Mouse (Mus musculus) midbrain, embryonic 15.5 days (tissue): ENCODE results near the gene Fdxr. TPM values are rescaled to one million over a fixed set of nuclear protein-coding genes. Genes with fewer than 3 reads are reported as not detected.

Experiments
- ATAC-seq: fragments of 200-750 bp; cut with Nextera tagmentation; replicated peaks from 2 replicates; pipeline ENCODE4 v1.8.0; 2017; ENCODE audit warnings: moderate TSS enrichment
- H3K27ac ChIP-seq: fragments of 300-500 bp; sonication (generic); 2 replicates; pipeline ENCODE4 v1.5.1; 2015; ENCODE audit warnings: mild to moderate bottlenecking, inconsistent platforms
- H3K27me3 ChIP-seq: fragments of 300-500 bp; sonication (generic); replicated peaks from 2 replicates; pipeline ENCODE4 v1.6.1; 2015; ENCODE audit warnings: inconsistent platforms
- H3K36me3 ChIP-seq: fragments of 300-500 bp; sonication (generic); replicated peaks from 2 replicates; pipeline ENCODE4 v1.6.1; 2015; ENCODE audit warnings: inconsistent platforms
- H3K4me1 ChIP-seq: fragments of 300-500 bp; sonication (generic); 2 replicates; pipeline ENCODE4 v1.6.1; 2015; ENCODE audit warnings: inconsistent platforms
- H3K4me2 ChIP-seq: fragments of 300-500 bp; sonication (generic); 2 replicates; pipeline ENCODE4 v1.6.1; 2015; ENCODE audit warnings: inconsistent platforms, mild to moderate bottlenecking, moderate library complexity
- H3K4me3 ChIP-seq: fragments of 300-500 bp; sonication (generic); 2 replicates; pipeline ENCODE4 v1.5.1; 2015; ENCODE audit warnings: mild to moderate bottlenecking, inconsistent platforms
- H3K9ac ChIP-seq: fragments of 300-500 bp; sonication (generic); 2 replicates; pipeline ENCODE4 v1.6.1; 2015; ENCODE audit warnings: mild to moderate bottlenecking, inconsistent platforms
- H3K9me3 ChIP-seq: fragments of 300-500 bp; sonication (generic); 2 replicates; pipeline ENCODE4 v1.6.1; 2016; ENCODE audit warnings: inconsistent platforms
- WGBS: fragments of 180-500 bp; shearing (Covaris S2); methylation state at CpG from one replicate; pipeline ENCODE4 v1.1.7; 2015; ENCODE audit warnings: mixed read lengths; 5-methylcytosine and 5-hydroxymethylcytosine counted together
- polyA plus RNA-seq: library from polyadenylated mRNA; unstranded; fragments of >200 nt; fragmentation: Nextera tagmentation; extraction: Ambion mirVana; gene quantifications from 2 replicates; pipeline ENCODE4 v1.2.1, GENCODE M21; 2015

The Fdxr gene
- polyA plus RNA-seq, 1 experiment from 2014 or later: 22.1 TPM

GRCm38 (mm10) chr11:115264862-115265668 is 11.8 kb downstream of the Fdxr start:
- ATAC-seq: no peak

GRCm38 (mm10) chr11:115264136-115264861 is 12.6 kb downstream of the Fdxr start:
- no peak overlapping the region for H3K9ac ChIP-seq
- 0 out of 2 replicates have a peak, but pooled peaks cover 5% of the 10 kb centered on the region for H3K36me3 ChIP-seq
- H3K4me2 ChIP-seq: no peak overlapping the region
- 66% methylated on average over 7 of the region's 7 CpGs for WGBS
- no peak for ATAC-seq
- no peak overlapping the region for H3K27ac ChIP-seq
- peaks cover 25% of the 10 kb centered on the region for H3K4me1 ChIP-seq
- H3K4me3 ChIP-seq: no peak overlapping the region
- peaks cover 89% of the 10 kb centered on the region for H3K27me3 ChIP-seq
- H3K9me3 ChIP-seq: no peaks in the 10 kb centered on the region

More at GRCm38 (mm10) chr11:115264862-115265668, 11.8 kb downstream of the Fdxr start:
- Histone ChIP-seq H3K4me2 (peak overlapping the region; percentile 58), H3K36me3 (0 out of 2 replicates have a peak, but pooled peaks cover 7% of the 10 kb centered on the region), H3K4me1 (peaks cover 25% of the 10 kb centered on the region), H3K9ac (no peak overlapping the region), H3K4me3 (peak overlapping the region; percentile 18; the same call in 1 of the 2 replicates), H3K27ac (no peak overlapping the region), H3K9me3 (no peaks in the 10 kb centered on the region), H3K27me3 (peaks cover 82% of the 10 kb centered on the region)
- WGBS: 6% methylated on average over 39 of the region's 39 CpGs

GRCm38 (mm10) chr11:115262954-115263353 is 13.9 kb downstream of the Fdxr start:
- H3K9me3 ChIP-seq: no peaks in the 10 kb centered on the region
- H3K4me2 ChIP-seq: no peak overlapping the region
- no peak overlapping the region for H3K9ac ChIP-seq
- ATAC-seq: no peak
- H3K27ac ChIP-seq: no peak overlapping the region
- no peak overlapping the region for H3K4me3 ChIP-seq
- 79% methylated on average over 11 of the region's 11 CpGs for WGBS
- H3K4me1 ChIP-seq: peaks cover 28% of the 10 kb centered on the region
- no peaks in the 10 kb centered on the region for H3K36me3 ChIP-seq
- peaks cover 90% of the 10 kb centered on the region for H3K27me3 ChIP-seq

- no peaks in the 10 kb centered on the region for H3K36me3 ChIP-seq
- peaks cover 4% of the 10 kb centered on the region; the same call in 1 of the 2 replicates for H3K4me1 ChIP-seq
- H3K9me3 ChIP-seq: no peaks in the 10 kb centered on the region
- peaks cover 76% of the 10 kb centered on the region for H3K27me3 ChIP-seq
- no peak overlapping the region for H3K4me3 ChIP-seq
- H3K9ac ChIP-seq: no peak overlapping the region
- WGBS: 80% methylated on average over 4 of the region's 4 CpGs
- H3K4me2 ChIP-seq: no peak overlapping the region
- ATAC-seq: no peak
- H3K27ac ChIP-seq: no peak overlapping the region
These were observed 17.7 kb downstream of the Fdxr start for GRCm38 (mm10) chr11:115259134-115259533.

- Histone ChIP-seq H3K27ac (no peak overlapping the region), H3K9ac (no peak overlapping the region), H3K9me3 (no peaks in the 10 kb centered on the region), H3K4me1 (peaks cover 4% of the 10 kb centered on the region; the same call in 1 of the 2 replicates), H3K4me2 (peak overlapping the region; percentile 39), H3K36me3 (no peaks in the 10 kb centered on the region), H3K27me3 (peaks cover 70% of the 10 kb centered on the region), H3K4me3 (peak overlapping the region; percentile 26)
- no peak for ATAC-seq
- 15% methylated on average over 58 of the region's 59 CpGs for WGBS
These were observed 18.9 kb downstream of the Fdxr start for GRCm38 (mm10) chr11:115257775-115258510.

GRCm38 (mm10) chr11:115251258-115251657 is 25.6 kb downstream of the Fdxr start:
- H3K4me3 ChIP-seq: no peak overlapping the region
- H3K4me1 ChIP-seq: peaks cover 31% of the 10 kb centered on the region
- H3K9ac ChIP-seq: no peak overlapping the region
- WGBS: 60% methylated on average over 3 of the region's 3 CpGs
- H3K27ac ChIP-seq: no peak overlapping the region
- H3K4me2 ChIP-seq: no peak overlapping the region
- H3K36me3 ChIP-seq: no peaks in the 10 kb centered on the region
- ATAC-seq: no peak
- peaks cover 47% of the 10 kb centered on the region for H3K27me3 ChIP-seq
- no peaks in the 10 kb centered on the region for H3K9me3 ChIP-seq

- Histone ChIP-seq H3K4me2 (peak overlapping the region; percentile 97), H3K27ac (no peak overlapping the region), H3K9ac (peak overlapping the region; percentile 48), H3K27me3 (peaks cover 43% of the 10 kb centered on the region), H3K36me3 (no peaks in the 10 kb centered on the region), H3K9me3 (no peaks in the 10 kb centered on the region), H3K4me3 (peak overlapping the region; percentile 50), H3K4me1 (peaks cover 32% of the 10 kb centered on the region)
- ATAC-seq: no peak
- under 1% methylated on average over 36 of the region's 36 CpGs for WGBS
These were observed 26.3 kb downstream of the Fdxr start for GRCm38 (mm10) chr11:115250405-115251090.

GRCm38 (mm10) chr11:115249721-115250404 is 27.0 kb downstream of the Fdxr start:
- no peak overlapping the region for H3K27ac ChIP-seq
- no peaks in the 10 kb centered on the region for H3K9me3 ChIP-seq
- no peaks in the 10 kb centered on the region for H3K36me3 ChIP-seq
- peaks cover 32% of the 10 kb centered on the region for H3K4me1 ChIP-seq
- H3K4me2 ChIP-seq: peak overlapping the region; percentile 97
- H3K4me3 ChIP-seq: peak overlapping the region; percentile 50
- peak overlapping the region; percentile 48 for H3K9ac ChIP-seq
- 2% methylated on average over 63 of the region's 63 CpGs for WGBS
- H3K27me3 ChIP-seq: peaks cover 43% of the 10 kb centered on the region
- ATAC-seq: peak; percentile 57

- H3K36me3 ChIP-seq: 0 out of 2 replicates have a peak, but pooled peaks cover 5% of the 10 kb centered on the region
- H3K9me3 ChIP-seq: no peaks in the 10 kb centered on the region
- H3K9ac ChIP-seq: no peak overlapping the region
- no peak overlapping the region for H3K4me2 ChIP-seq
- peaks cover 32% of the 10 kb centered on the region for H3K4me1 ChIP-seq
- H3K4me3 ChIP-seq: no peak overlapping the region
- no peak for ATAC-seq
- H3K27me3 ChIP-seq: peaks cover 43% of the 10 kb centered on the region
- H3K27ac ChIP-seq: no peak overlapping the region
- 70% methylated on average over 6 of the region's 6 CpGs for WGBS
These were observed 28.9 kb downstream of the Fdxr start for GRCm38 (mm10) chr11:115247945-115248344.

GRCm38 (mm10) chr11:115247240-115247639 is 29.6 kb downstream of the Fdxr start:
- H3K4me1 ChIP-seq: peaks cover 32% of the 10 kb centered on the region
- H3K9ac ChIP-seq: no peak overlapping the region
- WGBS: 43% methylated on average over 3 of the region's 3 CpGs
- H3K36me3 ChIP-seq: 0 out of 2 replicates have a peak, but pooled peaks cover 5% of the 10 kb centered on the region
- no peak overlapping the region for H3K4me2 ChIP-seq
- H3K9me3 ChIP-seq: no peaks in the 10 kb centered on the region
- H3K27me3 ChIP-seq: peaks cover 40% of the 10 kb centered on the region
- H3K27ac ChIP-seq: no peak overlapping the region
- H3K4me3 ChIP-seq: no peak overlapping the region
- ATAC-seq: no peak

- no peak for ATAC-seq
These were observed 30.5 kb downstream of the Fdxr start for GRCm38 (mm10) chr11:115246386-115246785.

More at GRCm38 (mm10) chr11:115246386-115246785, 30.5 kb downstream of the Fdxr start:
- Histone ChIP-seq H3K27ac (no peak overlapping the region), H3K9ac (no peak overlapping the region), H3K4me3 (no peak overlapping the region), H3K36me3 (0 out of 2 replicates have a peak, but pooled peaks cover 5% of the 10 kb centered on the region), H3K27me3 (peaks cover 40% of the 10 kb centered on the region), H3K4me1 (peaks cover 32% of the 10 kb centered on the region), H3K9me3 (no peaks in the 10 kb centered on the region), H3K4me2 (no peak overlapping the region)
- WGBS: 53% methylated on average over 8 of the region's 8 CpGs
